Mouse (Mus musculus): ENCODE measurements around the gene Mtx2. TPM values are rescaled to one million over a fixed set of nuclear protein-coding genes. Genes with fewer than 3 reads are reported as not detected.

Gene Mtx2
- polyA plus RNA-seq, 1 experiment from 2014 or later: 158 TPM

GRCm38 (mm10) chr2:74901764-74902295 lies 76.2 kb downstream of the Mtx2 start:
- Histone ChIP-seq H3K36me3 (ENCODE audit: control insufficient read depth, insufficient read depth, low read length) (no peaks in the 10 kb centered on the region), H3K4me3 (ENCODE audit: low read depth, low read length) (no peak overlapping the region), H3K9ac (ENCODE audit: low read depth, low read length) (no peak overlapping the region), H3K9me3 (replicated peaks; ENCODE audit: control insufficient read depth, low read length, poor library complexity, severe bottlenecking) (no peaks in the 10 kb centered on the region), H3K4me2 (ENCODE audit: low read length) (no peak overlapping the region), H3K27me3 (ENCODE audit: control insufficient read depth, insufficient read depth, low read depth, low read length) (no peaks in the 10 kb centered on the region), H3K4me1 (ENCODE audit: control insufficient read depth, insufficient read depth, low read length) (no peaks in the 10 kb centered on the region), H3K27ac (ENCODE audit: low read length) (no peak overlapping the region)
- ATAC-seq: no peak
- 67% methylated on average over 3 of the region's 3 CpGs for WGBS

- no peaks in the 10 kb centered on the region for H3K36me3 ChIP-seq (ENCODE audit: control insufficient read depth, insufficient read depth, low read length)
- no peaks in the 10 kb centered on the region for H3K27me3 ChIP-seq (ENCODE audit: control insufficient read depth, insufficient read depth, low read depth, low read length)
- H3K9me3 ChIP-seq (replicated peaks; ENCODE audit: control insufficient read depth, low read length, poor library complexity, severe bottlenecking): no peaks in the 10 kb centered on the region
- no peak for ATAC-seq
- no peak overlapping the region for H3K4me3 ChIP-seq (ENCODE audit: low read depth, low read length)
- H3K9ac ChIP-seq (ENCODE audit: low read depth, low read length): no peak overlapping the region
- peak overlapping the region; percentile 18; the same call in 1 of the 2 replicates for H3K4me2 ChIP-seq (ENCODE audit: low read length)
- 55% methylated on average over 19 of the region's 19 CpGs for WGBS
- no peak overlapping the region for H3K27ac ChIP-seq (ENCODE audit: low read length)
- 0 out of 2 replicates have a peak, but pooled peaks cover 2% of the 10 kb centered on the region for H3K4me1 ChIP-seq (ENCODE audit: control insufficient read depth, insufficient read depth, low read length)
These were observed 82.0 kb downstream of the Mtx2 start for GRCm38 (mm10) chr2:74907368-74908291.

GRCm38 (mm10) chr2:74912031-74912430 lies 86.4 kb downstream of the Mtx2 start:
- Histone ChIP-seq H3K9me3 (replicated peaks; ENCODE audit: control insufficient read depth, low read length, poor library complexity, severe bottlenecking) (no peaks in the 10 kb centered on the region), H3K4me1 (ENCODE audit: control insufficient read depth, insufficient read depth, low read length) (0 out of 2 replicates have a peak, but pooled peaks cover 2% of the 10 kb centered on the region), H3K27ac (ENCODE audit: low read length) (no peak overlapping the region), H3K9ac (ENCODE audit: low read depth, low read length) (no peak overlapping the region), H3K4me3 (ENCODE audit: low read depth, low read length) (no peak overlapping the region), H3K4me2 (ENCODE audit: low read length) (no peak overlapping the region), H3K36me3 (ENCODE audit: control insufficient read depth, insufficient read depth, low read length) (no peaks in the 10 kb centered on the region), H3K27me3 (ENCODE audit: control insufficient read depth, insufficient read depth, low read depth, low read length) (no peaks in the 10 kb centered on the region)
- no peak for ATAC-seq
- 86% methylated on average over 7 of the region's 7 CpGs for WGBS

GRCm38 (mm10) chr2:74917880-74918537 lies 92.4 kb downstream of the Mtx2 start:
- Histone ChIP-seq H3K9me3 (replicated peaks; ENCODE audit: control insufficient read depth, low read length, poor library complexity, severe bottlenecking) (no peaks in the 10 kb centered on the region), H3K27me3 (ENCODE audit: control insufficient read depth, insufficient read depth, low read depth, low read length) (no peaks in the 10 kb centered on the region), H3K4me3 (ENCODE audit: low read depth, low read length) (no peak overlapping the region), H3K4me2 (ENCODE audit: low read length) (no peak overlapping the region), H3K36me3 (ENCODE audit: control insufficient read depth, insufficient read depth, low read length) (no peaks in the 10 kb centered on the region), H3K27ac (ENCODE audit: low read length) (no peak overlapping the region), H3K4me1 (ENCODE audit: control insufficient read depth, insufficient read depth, low read length) (no peaks in the 10 kb centered on the region), H3K9ac (ENCODE audit: low read depth, low read length) (no peak overlapping the region)
- ATAC-seq: no peak
- WGBS: 71% methylated on average over 9 of the region's 9 CpGs

GRCm38 (mm10) chr2:74925968-74926814 lies 100.6 kb downstream of the Mtx2 start:
- H3K27me3 ChIP-seq (ENCODE audit: control insufficient read depth, insufficient read depth, low read depth, low read length): no peaks in the 10 kb centered on the region
- H3K4me1 ChIP-seq (ENCODE audit: control insufficient read depth, insufficient read depth, low read length): no peaks in the 10 kb centered on the region
- H3K4me3 ChIP-seq (ENCODE audit: low read depth, low read length): no peak overlapping the region
- ATAC-seq: no peak
- H3K9me3 ChIP-seq (replicated peaks; ENCODE audit: control insufficient read depth, low read length, poor library complexity, severe bottlenecking): no peaks in the 10 kb centered on the region
- 89% methylated on average over 22 of the region's 22 CpGs for WGBS
- no peaks in the 10 kb centered on the region for H3K36me3 ChIP-seq (ENCODE audit: control insufficient read depth, insufficient read depth, low read length)
- no peak overlapping the region for H3K9ac ChIP-seq (ENCODE audit: low read depth, low read length)
- no peak overlapping the region for H3K27ac ChIP-seq (ENCODE audit: low read length)
- no peak overlapping the region for H3K4me2 ChIP-seq (ENCODE audit: low read length)

Other genes with a start within 250 kb of the Mtx2 start
- 52.0 and 55.2 TPM in 2 replicates for gene Lnpk, start 246.4 kb upstream of the Mtx2 start, polyA plus RNA-seq (2015; fragmentation: Nextera tagmentation; extraction: Ambion mirVana)
- gene Evx2, start 166.2 kb upstream of the Mtx2 start, polyA plus RNA-seq (2015; fragmentation: Nextera tagmentation; extraction: Ambion mirVana): 0.21 and 0.42 TPM in 2 replicates
- not detected in 2 replicates for gene Hoxd13, start 157.5 kb upstream of the Mtx2 start, polyA plus RNA-seq (2015; fragmentation: Nextera tagmentation; extraction: Ambion mirVana)
- gene Hoxd12, start 150.8 kb upstream of the Mtx2 start, polyA plus RNA-seq (2015; fragmentation: Nextera tagmentation; extraction: Ambion mirVana): not detected in 2 replicates
- gene Hoxd11, start 146.2 kb upstream of the Mtx2 start, polyA plus RNA-seq (2015; fragmentation: Nextera tagmentation; extraction: Ambion mirVana): not detected in 2 replicates
- not detected in 2 replicates for gene Hoxd10, start 133.9 kb upstream of the Mtx2 start, polyA plus RNA-seq (2015; fragmentation: Nextera tagmentation; extraction: Ambion mirVana)
- gene Hoxd9, start 128.1 kb upstream of the Mtx2 start, polyA plus RNA-seq (2015; fragmentation: Nextera tagmentation; extraction: Ambion mirVana): not detected in 2 replicates
- not detected in 2 replicates for gene Hoxd8, start 121.2 kb upstream of the Mtx2 start, polyA plus RNA-seq (2015; fragmentation: Nextera tagmentation; extraction: Ambion mirVana)
- 0.17 TPM in 1 of 2 replicates, not detected in the other for gene Hoxd3, start 113.9 kb upstream of the Mtx2 start, polyA plus RNA-seq (2015; fragmentation: Nextera tagmentation; extraction: Ambion mirVana)
- gene Hoxd4, start 113.9 kb upstream of the Mtx2 start, polyA plus RNA-seq (2015; fragmentation: Nextera tagmentation; extraction: Ambion mirVana): not detected in 2 replicates
- not detected in 2 replicates for gene Gm28230, start 99.1 kb upstream of the Mtx2 start, polyA plus RNA-seq (2015; fragmentation: Nextera tagmentation; extraction: Ambion mirVana)
- gene Hoxd1, start 62.8 kb upstream of the Mtx2 start, polyA plus RNA-seq (2015; fragmentation: Nextera tagmentation; extraction: Ambion mirVana): 0.11 TPM in 1 of 2 replicates, not detected in the other

Data from midbrain, embryonic 16.5 days (tissue).